Mouse (Mus musculus) heart, postnatal 25 days (tissue): ENCODE results near the gene Scml4. TPM values are rescaled to one million over a fixed set of nuclear protein-coding genes. Genes with fewer than 3 reads are reported as not detected.
A peak's percentile ranks its signal among the peaks of the same experiment; 100 is the strongest.

Source experiments
- DNase-seq: peaks from one replicate; pipeline ENCODE4 v3.0.0; 2022; ENCODE audit warnings: low spot score
- intact Hi-C: fragments of 180-260 bp; cut with DNase I; formaldehyde crosslinking; loops from one replicate; pipeline ENCODE4 v1.15.1; 2025
- total RNA-seq, 2 experiments: library from RNA; stranded (reverse); gene quantifications; 2 replicates each; pipeline ENCODE4 v1.2.3; 2021

Scml4 gene
- total RNA-seq, 2 experiments from 2014 or later = 1.2 to 1.8 TPM

DNA sequence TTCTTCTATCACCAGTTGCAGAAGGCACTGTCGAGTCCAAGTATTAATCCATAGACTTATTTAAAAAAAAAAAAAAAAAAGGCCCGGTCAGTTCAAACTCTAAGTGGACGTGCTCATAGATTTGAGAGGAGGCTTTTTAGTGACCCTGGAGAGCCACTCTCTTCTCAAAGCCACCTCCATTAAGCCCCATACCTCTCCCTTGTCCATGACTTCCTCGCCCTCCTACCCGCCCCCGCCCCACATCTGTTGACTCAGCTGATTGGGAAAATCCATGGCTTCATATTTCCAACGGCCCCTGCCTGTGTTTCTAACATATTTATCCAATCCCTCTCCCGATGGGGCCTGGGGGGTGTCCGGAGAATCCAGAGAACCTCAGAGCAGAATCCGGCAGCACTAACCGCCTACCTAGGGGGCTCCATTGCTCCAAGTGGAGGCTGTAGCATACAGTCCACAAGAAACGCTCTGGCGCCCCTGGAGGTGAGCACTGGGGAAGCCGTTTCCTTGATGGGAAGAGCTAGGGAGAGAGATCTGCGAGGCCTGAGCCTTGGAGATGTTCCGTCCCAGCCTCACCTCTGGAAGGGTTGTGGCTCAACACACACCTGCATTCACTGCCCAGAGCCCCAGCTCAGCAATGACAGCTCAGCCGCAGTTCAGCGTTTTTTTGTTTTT, 112.5 kb downstream of the Scml4 start:
- intact Hi-C loops = no loop called here
- DNase-seq = peak; percentile 37

- no peak for DNase-seq
- intact Hi-C loops = no loop called here
Measured at GRCm38 (mm10) chr10:42973537-42973936, 113.4 kb downstream of the Scml4 start.

- intact Hi-C loops = no loop called here
- DNase-seq = no peak
Measured at GRCm38 (mm10) chr10:42976577-42976976, 116.4 kb downstream of the Scml4 start.

DNA sequence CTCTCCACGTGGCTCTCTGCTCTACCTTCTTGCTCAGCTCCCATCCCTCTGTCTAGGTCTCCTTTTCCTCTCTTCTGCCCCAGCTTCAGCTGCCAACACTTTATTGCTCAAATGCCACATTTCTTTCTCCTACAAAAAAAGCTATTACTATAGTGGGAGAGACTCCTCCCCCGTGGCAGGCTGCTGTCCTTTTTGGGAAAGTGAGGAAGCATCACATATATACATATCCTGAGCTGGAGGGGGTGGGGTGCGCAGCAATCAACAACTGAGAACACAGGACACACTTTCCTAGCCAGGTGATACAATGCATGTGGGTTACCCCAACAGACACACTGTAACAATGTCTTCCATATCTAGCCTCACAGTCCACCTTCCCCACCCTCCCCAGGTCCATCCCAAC, 118.2 kb downstream of the Scml4 start:
- intact Hi-C loops = no loop called here
- no peak for DNase-seq

GRCm38 (mm10) chr10:42980999-42981757, 121.0 kb downstream of the Scml4 start:
- intact Hi-C loops = no loop called here
- DNase-seq = no peak

DNA sequence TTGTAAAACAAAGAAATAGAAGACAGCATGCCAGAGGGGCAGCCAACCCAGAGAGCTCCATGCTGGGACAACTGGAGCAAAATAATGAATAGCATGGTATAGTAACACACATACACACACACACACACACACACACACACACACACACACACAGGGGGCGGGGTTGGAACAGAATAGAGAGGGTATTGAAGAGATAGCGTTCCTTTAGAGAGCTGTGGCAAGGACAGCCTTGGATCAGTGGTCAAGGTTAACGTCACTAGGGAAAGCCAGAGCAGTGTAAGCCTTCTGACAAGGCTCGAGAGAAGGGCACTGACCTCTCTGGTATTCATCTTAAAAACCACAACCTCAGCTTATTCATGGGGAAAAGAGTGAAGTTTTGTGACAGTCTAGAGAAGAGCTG, 124.7 kb downstream of the Scml4 start:
- intact Hi-C loops = no loop called here
- no peak for DNase-seq

- intact Hi-C loops = loop anchor here (2.0 kb wide), 2 partner anchors 29 to 145 kb away; no protein-coding TSS in a partner anchor
Measured at GRCm38 (mm10) chr10:42987594-42988052, 127.5 kb downstream of the Scml4 start.

GRCm38 (mm10) chr10:42988627-42989026, 128.5 kb downstream of the Scml4 start:
- no peak for DNase-seq
- intact Hi-C loops = loop anchor here (2.0 kb wide), 2 partner anchors 30 to 146 kb away; no protein-coding TSS in a partner anchor

More at GRCm38 (mm10) chr10:42987594-42988052, 127.5 kb downstream of the Scml4 start:
- no peak for DNase-seq

DNA sequence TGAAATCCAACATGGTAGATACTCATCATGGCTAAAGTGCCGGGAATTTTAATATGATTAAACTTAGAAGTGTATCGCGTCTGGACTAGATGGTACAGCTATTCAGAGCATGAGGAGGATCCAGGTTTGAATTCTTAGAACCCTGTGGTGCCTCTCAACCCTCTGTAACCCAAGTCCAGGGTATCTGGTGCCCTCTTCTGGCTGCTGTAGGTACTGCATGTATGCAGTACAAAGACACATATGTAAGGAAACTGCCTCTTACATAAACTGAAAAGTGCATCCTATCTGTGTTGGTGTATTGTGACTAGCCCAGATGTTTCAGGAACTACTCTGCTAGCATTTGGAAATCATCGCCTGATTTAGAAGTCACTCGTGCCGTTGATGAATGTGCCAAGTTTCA, 129.7 kb downstream of the Scml4 start:
- intact Hi-C loops = loop anchor here (2.0 kb wide), 2 partner anchors 31 to 147 kb away; no protein-coding TSS in a partner anchor
- no peak for DNase-seq

DNA sequence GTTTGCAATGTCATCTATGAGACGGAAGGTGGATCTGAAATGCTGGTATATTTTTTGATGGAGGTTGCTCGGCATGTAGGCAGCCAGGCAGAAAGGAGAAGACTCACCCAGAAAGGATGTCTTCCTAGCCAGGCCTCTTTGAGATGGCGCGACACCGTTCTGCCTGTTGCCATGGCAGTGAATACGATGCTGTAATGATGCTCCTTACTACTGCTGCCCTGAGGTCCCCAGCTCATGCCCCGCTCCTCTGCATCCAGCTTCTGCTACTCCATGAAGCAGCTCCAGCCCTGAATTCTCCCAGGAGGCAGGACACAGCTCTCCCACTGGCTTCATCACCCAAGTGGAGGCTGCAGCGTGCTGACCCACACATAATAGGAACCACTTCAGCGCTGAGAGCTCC, 130.8 kb downstream of the Scml4 start:
- intact Hi-C loops = no loop called here
- no peak for DNase-seq

DNA sequence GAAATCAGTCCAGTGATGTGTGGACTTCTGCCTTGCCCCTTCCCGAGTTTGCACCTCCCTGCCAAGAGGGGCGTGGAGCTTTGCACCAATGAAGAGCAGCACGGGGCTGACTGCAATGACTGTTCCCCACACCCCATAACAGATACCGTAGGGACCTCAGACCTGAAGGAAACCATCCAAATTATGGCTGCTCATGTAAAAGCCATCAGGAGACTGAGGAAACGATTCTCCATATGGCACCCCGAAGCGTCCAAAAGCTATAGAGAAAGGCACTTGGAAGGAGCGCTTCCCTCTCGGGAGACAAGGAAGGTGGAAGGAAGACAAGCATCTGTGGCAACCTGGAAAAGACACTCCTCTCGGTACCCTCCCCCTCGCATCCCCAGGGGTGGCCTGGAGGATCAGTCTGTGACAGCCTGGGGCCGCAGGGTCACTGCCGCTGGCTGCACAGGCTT, 134.2 kb downstream of the Scml4 start:
- intact Hi-C loops = no loop called here
- DNase-seq = no peak

DNA sequence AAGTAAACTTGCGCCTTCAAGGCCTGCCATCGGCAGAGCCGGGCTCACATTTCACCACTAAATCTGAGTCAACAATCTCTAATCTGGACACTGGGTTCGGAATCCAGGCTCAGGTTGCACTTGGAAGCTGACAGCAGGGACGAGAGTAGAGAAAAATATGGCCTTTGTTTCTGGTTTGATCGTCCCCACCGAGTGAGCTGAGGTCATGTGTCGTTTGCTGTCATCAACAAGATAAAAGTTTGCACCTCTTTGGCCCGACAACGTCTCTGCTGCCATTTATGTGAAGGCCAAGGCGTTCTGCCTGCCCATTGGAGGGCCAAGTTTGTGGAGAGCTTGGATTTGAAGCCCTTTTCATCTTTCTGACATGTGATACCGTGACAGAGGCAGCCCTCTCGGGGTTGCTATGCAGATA, 135.3 kb downstream of the Scml4 start:
- intact Hi-C loops = no loop called here
- DNase-seq = no peak

DNA sequence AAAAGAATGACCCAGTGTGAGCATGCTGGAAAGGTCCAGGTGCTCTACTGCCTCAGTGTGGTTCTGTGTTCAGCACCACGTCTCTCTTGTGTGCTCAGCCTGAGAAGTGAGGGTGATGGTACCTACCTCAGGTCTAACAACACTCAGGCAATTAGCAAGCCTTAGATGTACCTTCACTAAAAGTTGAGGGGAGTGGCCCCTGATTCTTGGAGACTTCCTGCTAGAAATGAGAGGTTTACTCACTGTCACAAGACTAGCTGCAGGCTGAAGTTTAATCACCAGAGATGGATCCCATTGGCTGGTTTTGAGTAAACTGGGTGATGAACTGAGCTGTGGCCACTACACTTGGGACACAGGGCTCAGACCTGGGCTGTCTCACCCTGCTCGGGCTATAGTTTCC, 137.1 kb downstream of the Scml4 start:
- intact Hi-C loops = no loop called here
- DNase-seq = no peak

DNA sequence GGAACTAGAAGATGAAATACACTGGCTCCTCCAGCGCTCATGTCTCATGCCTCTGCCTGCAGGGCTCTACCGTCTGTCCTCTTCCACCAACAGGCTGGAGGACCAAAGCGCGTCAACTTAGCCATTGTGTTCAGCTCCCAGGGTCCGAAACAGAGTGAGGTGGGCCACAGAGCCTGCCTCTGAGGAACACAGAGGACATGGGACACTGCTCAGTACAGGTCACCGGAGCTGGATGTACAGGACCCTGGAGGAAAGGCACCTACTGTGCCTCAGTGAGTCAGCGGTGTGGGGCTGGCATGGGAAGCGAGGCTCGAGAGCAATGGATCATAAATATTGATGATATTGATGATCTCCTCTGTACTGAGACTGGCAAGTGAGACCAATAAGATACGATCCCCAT, 139.2 kb downstream of the Scml4 start:
- no peak for DNase-seq
- intact Hi-C loops = no loop called here

DNA sequence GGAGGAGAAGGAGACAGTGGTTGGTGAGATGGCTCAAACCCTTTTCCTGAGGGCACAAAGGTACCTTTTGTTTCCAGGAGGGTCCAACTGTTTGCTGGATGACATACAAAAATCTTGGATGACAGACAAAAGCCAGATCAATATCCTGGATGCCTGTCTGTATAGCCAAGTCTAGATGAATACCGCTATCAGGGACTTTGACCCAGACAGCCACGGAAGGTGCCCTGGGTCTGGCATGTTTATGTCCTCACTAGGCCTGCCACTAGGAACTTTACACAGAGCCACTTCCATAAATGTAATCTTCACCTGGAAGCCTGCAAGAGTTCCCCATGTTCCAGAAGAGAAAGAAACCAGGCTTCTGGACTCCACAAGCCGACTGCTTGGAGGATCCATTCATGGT, 141.3 kb downstream of the Scml4 start:
- intact Hi-C loops = loop anchor here (10.0 kb wide), 1 partner anchor 373 kb away; no protein-coding TSS in a partner anchor

GRCm38 (mm10) chr10:43002066-43002678, 142.0 kb downstream of the Scml4 start:
- no peak for DNase-seq
- intact Hi-C loops = loop anchor here (10.0 kb wide), 1 partner anchor 373 kb away; no protein-coding TSS in a partner anchor

More for the DNA sequence above, 141.3 kb downstream of the Scml4 start:
- DNase-seq = no peak

DNA sequence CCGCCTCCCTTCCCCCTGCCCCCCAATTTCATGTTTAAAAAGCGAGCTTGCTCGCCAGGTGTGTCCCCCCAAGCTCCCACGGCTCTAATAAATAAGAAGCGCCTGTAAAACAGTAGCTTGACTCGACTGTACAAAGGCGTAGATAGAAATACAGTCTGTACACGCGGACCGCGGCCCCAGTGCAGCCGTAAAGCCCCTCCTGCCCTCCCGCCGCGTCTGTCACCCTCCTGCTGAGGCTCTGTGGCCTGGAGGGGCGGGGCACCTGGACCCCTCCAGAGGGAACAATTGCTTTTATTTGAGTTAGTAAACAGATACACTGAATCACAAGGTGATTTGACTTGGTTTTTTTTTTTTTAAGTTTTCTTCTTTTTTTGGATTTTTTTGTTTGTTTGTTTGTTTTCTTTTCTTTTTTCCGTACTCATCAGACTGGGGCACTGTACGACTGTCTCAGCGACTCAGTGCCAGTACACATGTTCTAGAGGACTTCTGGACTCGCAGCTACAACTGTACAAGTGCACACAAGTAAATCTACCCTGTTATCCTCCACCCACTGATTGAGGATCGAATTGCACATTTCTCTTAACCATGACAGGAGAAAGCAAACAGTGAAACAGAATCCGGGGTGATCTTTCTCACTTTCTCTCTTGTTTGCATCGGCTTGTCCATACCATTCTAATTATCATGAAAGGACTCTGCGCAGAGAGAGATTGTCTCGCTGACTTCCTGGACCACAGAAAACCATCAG, 142.7 kb downstream of the Scml4 start:
- DNase-seq = no peak
- intact Hi-C loops = loop anchor here (10.0 kb wide), 1 partner anchor 372 kb away; no protein-coding TSS in a partner anchor

- intact Hi-C loops = loop anchor here (10.0 kb wide), 1 partner anchor 371 kb away; no protein-coding TSS in a partner anchor
Measured at GRCm38 (mm10) chr10:43003466-43003757, 143.2 kb downstream of the Scml4 start.

GRCm38 (mm10) chr10:43004174-43004734, 144.1 kb downstream of the Scml4 start:
- intact Hi-C loops = loop anchor here (10.0 kb wide), 1 partner anchor 371 kb away; no protein-coding TSS in a partner anchor
- DNase-seq = no peak

More at GRCm38 (mm10) chr10:43003466-43003757, 143.2 kb downstream of the Scml4 start:
- no peak for DNase-seq
